Mouse (Mus musculus) testis, adult 2 months (tissue): ENCODE data around the gene Arl15. TPM values are rescaled to one million over a fixed set of nuclear protein-coding genes. Genes with fewer than 3 reads are reported as not detected.

Experiments
- H3K27ac ChIP-seq: fragments of 200-500 bp; 2 replicates; pipeline ENCODE4 v1.5.1; 2012; ENCODE audit warnings: low read depth, low read length; ENCODE audit not compliant: control insufficient read depth, insufficient read depth
- H3K27me3 ChIP-seq: fragments of 200-500 bp; 2 replicates; pipeline ENCODE4 v1.6.1; 2012; ENCODE audit warnings: mild to moderate bottlenecking, low read length, moderate library complexity; ENCODE audit not compliant: control insufficient read depth, insufficient read depth
- H3K36me3 ChIP-seq: fragments of 200-500 bp; 2 replicates; pipeline ENCODE4 v1.6.1; 2012; ENCODE audit warnings: mild to moderate bottlenecking, low read length; ENCODE audit not compliant: control insufficient read depth, insufficient read depth
- H3K4me1 ChIP-seq: fragments of 200-500 bp; 2 replicates; pipeline ENCODE4 v1.6.1; 2012; ENCODE audit warnings: low read length; ENCODE audit not compliant: control insufficient read depth, insufficient read depth
- H3K4me3 ChIP-seq: fragments of 200-500 bp; 2 replicates; pipeline ENCODE4 v1.5.1; 2012; ENCODE audit warnings: low read depth, mild to moderate bottlenecking, low read length, moderate library complexity, mixed read lengths; ENCODE audit not compliant: control insufficient read depth
- CTCF ChIP-seq: fragments of 200-500 bp; IDR thresholded peaks from 2 replicates; pipeline ENCODE4 v1.5.1; 2012; ENCODE audit warnings: low read depth, mild to moderate bottlenecking, inconsistent platforms, low read length, moderate library complexity; ENCODE audit not compliant: control insufficient read depth, insufficient read depth, insufficient replicate concordance
- POLR2A ChIP-seq: fragments of 200-500 bp; IDR thresholded peaks from 2 replicates; pipeline ENCODE4 v1.6.1; 2012; ENCODE audit warnings: low read depth, mild to moderate bottlenecking, inconsistent platforms, low read length, moderate library complexity; ENCODE audit not compliant: control insufficient read depth
- polyA plus RNA-seq: library from polyadenylated mRNA; depleted of rRNA; stranded (reverse); fragments of >200 nt; gene quantifications from 2 replicates; pipeline ENCODE4 v1.2.3, GENCODE M21; 2012

The Arl15 gene
- polyA plus RNA-seq, 1 experiment: 2.0 TPM

- no peak overlapping the region for H3K27ac ChIP-seq
- H3K4me3 ChIP-seq: no peak overlapping the region
- H3K4me1 ChIP-seq: peaks cover 7% of the 10 kb centered on the region
- TF ChIP-seq POLR2A: no peak
- peak; percentile 64; the same call in 1 of the 2 replicates for TF ChIP-seq CTCF
- no peaks in the 10 kb centered on the region for H3K36me3 ChIP-seq
- H3K27me3 ChIP-seq: no peaks in the 10 kb centered on the region
Observed at GRCm38 (mm10) chr13:113877420-113877819, 83.1 kb downstream of the Arl15 start.

- Histone ChIP-seq H3K4me3 (no peak overlapping the region), H3K4me1 (peaks cover 3% of the 10 kb centered on the region), H3K36me3 (no peaks in the 10 kb centered on the region), H3K27me3 (no peaks in the 10 kb centered on the region), H3K27ac (no peak overlapping the region)
- no peak for TF ChIP-seq CTCF
- TF ChIP-seq POLR2A: no peak
Observed at GRCm38 (mm10) chr13:113878571-113878970, 84.3 kb downstream of the Arl15 start.

- Histone ChIP-seq H3K27me3 (no peaks in the 10 kb centered on the region), H3K4me1 (no peaks in the 10 kb centered on the region), H3K27ac (no peak overlapping the region), H3K4me3 (no peak overlapping the region), H3K36me3 (no peaks in the 10 kb centered on the region)
- TF ChIP-seq POLR2A: no peak
- TF ChIP-seq CTCF: no peak
Observed at GRCm38 (mm10) chr13:113879651-113880327, 85.5 kb downstream of the Arl15 start.

- no peak overlapping the region for H3K27ac ChIP-seq
- H3K36me3 ChIP-seq: no peaks in the 10 kb centered on the region
- H3K4me3 ChIP-seq: no peak overlapping the region; the same call in 1 of the 2 replicates
- H3K27me3 ChIP-seq: no peaks in the 10 kb centered on the region
- TF ChIP-seq CTCF: no peak
- no peak for TF ChIP-seq POLR2A
- H3K4me1 ChIP-seq: no peaks in the 10 kb centered on the region
Observed at GRCm38 (mm10) chr13:113880564-113881171, 86.4 kb downstream of the Arl15 start.

GRCm38 (mm10) chr13:113882959-113883358 lies 88.7 kb downstream of the Arl15 start:
- H3K4me3 ChIP-seq: no peak overlapping the region
- H3K27ac ChIP-seq: no peak overlapping the region
- H3K27me3 ChIP-seq: no peaks in the 10 kb centered on the region
- no peak for TF ChIP-seq CTCF
- TF ChIP-seq POLR2A: no peak
- H3K36me3 ChIP-seq: no peaks in the 10 kb centered on the region
- H3K4me1 ChIP-seq: no peaks in the 10 kb centered on the region

GRCm38 (mm10) chr13:113887090-113887489 lies 92.8 kb downstream of the Arl15 start:
- no peaks in the 10 kb centered on the region for H3K4me1 ChIP-seq
- no peak overlapping the region for H3K4me3 ChIP-seq
- H3K27ac ChIP-seq: no peak overlapping the region
- H3K36me3 ChIP-seq: no peaks in the 10 kb centered on the region
- H3K27me3 ChIP-seq: no peaks in the 10 kb centered on the region
- no peak for TF ChIP-seq POLR2A
- TF ChIP-seq CTCF: no peak

GRCm38 (mm10) chr13:113888126-113888525 lies 93.8 kb downstream of the Arl15 start:
- H3K27ac ChIP-seq: no peak overlapping the region
- H3K4me3 ChIP-seq: no peak overlapping the region
- H3K4me1 ChIP-seq: no peaks in the 10 kb centered on the region
- no peaks in the 10 kb centered on the region for H3K36me3 ChIP-seq
- no peaks in the 10 kb centered on the region for H3K27me3 ChIP-seq
- TF ChIP-seq POLR2A (no peak), CTCF (no peak)
